Mouse (Mus musculus) liver, adult 2 months (tissue): ENCODE data around the gene Gm28043.

Experiments used
- CTCF ChIP-seq: fragments of 200-500 bp; IDR thresholded peaks from 2 replicates; pipeline ENCODE4 v1.5.1; 2011; ENCODE audit warnings: low read depth, low read length, control low read depth
- POLR2A ChIP-seq: fragments of 200-500 bp; IDR thresholded peaks from 2 replicates; pipeline ENCODE4 v1.6.1; 2011; ENCODE audit warnings: low read length, control low read depth; ENCODE audit not compliant: insufficient read depth; ENCODE audit errors: extremely low read depth

- TF ChIP-seq POLR2A (no peak), CTCF (no peak)
Measured at GRCm38 (mm10) chr17:29730510-29731265, 116.0 kb downstream of the Gm28043 start.
